In the genomic region with DNA sequence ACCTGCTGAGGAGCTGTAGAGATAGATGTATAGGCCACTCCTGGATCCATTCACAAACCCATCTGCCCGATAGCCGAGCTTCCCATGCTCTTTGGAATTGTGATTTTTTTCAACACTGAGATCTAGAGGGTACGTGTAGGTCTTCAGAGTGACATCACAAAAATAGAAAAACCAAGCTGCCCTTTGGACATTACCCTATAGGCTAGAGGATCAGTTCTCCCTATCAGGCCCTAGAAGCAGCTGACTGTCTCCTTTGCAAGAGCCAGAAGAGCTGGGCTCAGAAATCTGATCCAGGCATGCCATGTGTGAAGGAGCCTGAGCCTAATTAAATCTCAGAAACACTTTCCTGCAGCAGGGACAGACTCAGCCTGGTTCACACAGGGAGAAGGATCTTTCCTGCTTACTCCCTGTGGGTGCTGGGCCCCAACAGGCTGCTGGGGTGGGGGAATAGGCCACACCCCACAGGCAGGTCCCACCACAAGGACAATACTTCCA, we compare ENCODE assay signal across 20 mouse cellular contexts. TPM values are rescaled to one million over a fixed set of nuclear protein-coding genes. Genes with fewer than 3 reads are reported as not detected.
DNase-seq lines count a peak whose midpoint lies in the region; ATAC-seq and TF ChIP-seq lines count a peak whose summit lies in the region.
"Had no signal": no experiment of that assay in that cellular context is flagged by ENCODE, and none has a peak within 500 bp of the region (broad histone marks: within the 10 kb centered on the region; RNA-seq: fewer than 3 reads in every experiment).

No protein-coding gene starts in this region.

- H3K4me3 ChIP-seq in layer of hippocampus, adult 2 months: no peak overlapping the region
- no peak overlapping the region for H3K4me3 ChIP-seq in intestine, embryonic 15.5 days (replicated peaks)
- H3K4me3 ChIP-seq in stomach, postnatal 0 days (ENCODE audit: low read depth, low read length): no peak overlapping the region
- H3K4me3 ChIP-seq: heart, embryonic 15.5 days; hindbrain, embryonic 10.5 days had no signal

- H3K4me2 ChIP-seq in intestine, embryonic 15.5 days (replicated peaks): peak overlapping the region; percentile 37
- H3K4me2 ChIP-seq in stomach, postnatal 0 days (replicated peaks; ENCODE audit: low read depth): no peak overlapping the region
- H3K4me2 ChIP-seq: heart, embryonic 15.5 days had no signal

- TF ChIP-seq CTCF in layer of hippocampus, adult 2 months (conservative IDR thresholded peaks at IDR 0.05): no peak
- TF ChIP-seq CTCF in stomach, postnatal 0 days (IDR thresholded peaks at IDR 0.05; ENCODE audit: low read depth): no peak

- no peak overlapping the region for H3K9ac ChIP-seq in intestine, embryonic 15.5 days
- no peak overlapping the region for H3K9ac ChIP-seq in stomach, postnatal 0 days (ENCODE audit: low read length)
- H3K9ac ChIP-seq: heart, embryonic 15.5 days had no signal

- peak; percentile 67 for ATAC-seq in intestine, embryonic 15.5 days
- ATAC-seq in stomach, postnatal 0 days (ENCODE audit: low FRiP score, low TSS enrichment): no peak; the same call in 1 of the 2 replicates
- ATAC-seq: inflammation-experienced regulatory T-cells, adult 6 months had no signal

- peak; percentile 17 for DNase-seq in embryo, embryonic 10 days (ENCODE audit: low spot score)
- DNase-seq in embryo, embryonic 10.5 days (ENCODE audit: low spot score): no peak
- DNase-seq in layer of hippocampus, adult 2 months (ENCODE audit: low spot score in 2 of 2): no peak
- no peak for DNase-seq in layer of hippocampus, adult 11-12 months (ENCODE audit: low spot score)
- no peak for DNase-seq in stomach, postnatal 0 days (ENCODE audit: low spot score)
- no peak for DNase-seq in lung, postnatal 10 days
- no peak for DNase-seq in left cerebral cortex, postnatal 36 days (ENCODE audit: low spot score in 2 of 2)
- DNase-seq: cerebellum, adult 11-12 months; cerebellum, postnatal 36 days; heart, adult 11 months; lung, adult 18-20 months; midbrain, embryonic 14.5 days; right cerebral cortex, postnatal 4 days; thymus, postnatal 14 days had no signal

- 58% methylated on average over 3 of the region's 3 CpGs for WGBS in intestine, embryonic 15.5 days
- 67% methylated on average over 3 of the region's 3 CpGs for WGBS in stomach, postnatal 0 days

- peak overlapping the region; percentile 43; the same call in 1 of the 2 replicates for H3K27ac ChIP-seq in layer of hippocampus, adult 2 months
- H3K27ac ChIP-seq in intestine, embryonic 15.5 days: peak overlapping the region; percentile 84
- 0 out of 2 replicates have a peak overlapping the region, but pooled peaks have one; percentile 30 for H3K27ac ChIP-seq in stomach, postnatal 0 days (replicated peaks)
- H3K27ac ChIP-seq: heart, embryonic 15.5 days; hindbrain, embryonic 10.5 days; macrophage had no signal

- H3K4me1 ChIP-seq in intestine, embryonic 15.5 days (replicated peaks): peaks cover 6% of the 10 kb centered on the region; the same call in 1 of the 2 replicates
- H3K4me1 ChIP-seq in stomach, postnatal 0 days (replicated peaks; ENCODE audit: control insufficient read depth, insufficient read depth): no peaks in the 10 kb centered on the region

- H3K36me3 ChIP-seq in intestine, embryonic 15.5 days: 0 out of 2 replicates have a peak, but pooled peaks cover 6% of the 10 kb centered on the region
- H3K36me3 ChIP-seq in stomach, postnatal 0 days (ENCODE audit: control insufficient read depth, insufficient read depth, low read length): no peaks in the 10 kb centered on the region

- no peaks in the 10 kb centered on the region for H3K27me3 ChIP-seq in intestine, embryonic 15.5 days (replicated peaks)
- H3K27me3 ChIP-seq in stomach, postnatal 0 days (ENCODE audit: control insufficient read depth, insufficient read depth, low read length): no peaks in the 10 kb centered on the region
- H3K27me3 ChIP-seq: CH12.LX; heart, embryonic 15.5 days had no signal

- no peaks in the 10 kb centered on the region for H3K9me3 ChIP-seq in intestine, embryonic 15.5 days
- no peaks in the 10 kb centered on the region for H3K9me3 ChIP-seq in stomach, postnatal 0 days (ENCODE audit: control insufficient read depth, low read length)
- H3K9me3 ChIP-seq: heart, embryonic 15.5 days; hindbrain, embryonic 10.5 days had no signal

- intact Hi-C loops in left cerebral cortex, postnatal 36 days (cut with DNase I): no loop called here

- no peak for TF ChIP-seq EP300 in stomach, postnatal 0 days (optimal IDR thresholded peaks at IDR 0.05)

RNA-seq across cellular contexts. Expression of a gene that starts 9.9 kb away (rescaled TPM):
- 10 to 100 TPM; 10.7 to 11.7 TPM for total RNA-seq in layer of hippocampus, adult 2 months (2021)
- 10.5 and 10.7 TPM in 2 replicates for polyA plus RNA-seq in intestine, embryonic 15.5 days (2015; fragmentation: Nextera tagmentation; extraction: Ambion mirVana)
- 3.5 and 4.3 TPM in 2 replicates for polyA plus RNA-seq in stomach, postnatal 0 days (2015; fragmentation: Nextera tagmentation; extraction: Ambion mirVana)
- 10 to 100 TPM in 1 of 2 experiments, 1 to 10 TPM in 1; 7.6 to 10.2 TPM for total RNA-seq in left cerebral cortex, postnatal 36 days (2021)

RNA-seq across cellular contexts. Expression of a gene that starts 28.1 kb away (rescaled TPM):
- 10 to 100 TPM; 22.0 to 27.1 TPM for total RNA-seq in layer of hippocampus, adult 2 months (2021)
- 12.8 and 13.5 TPM in 2 replicates for polyA plus RNA-seq in intestine, embryonic 15.5 days (2015; fragmentation: Nextera tagmentation; extraction: Ambion mirVana)
- polyA plus RNA-seq in stomach, postnatal 0 days (2015; fragmentation: Nextera tagmentation; extraction: Ambion mirVana): 9.3 and 9.8 TPM in 2 replicates
- 10 to 100 TPM; 15.5 to 17.6 TPM for total RNA-seq in left cerebral cortex, postnatal 36 days (2021)

RNA-seq across cellular contexts. Expression of a gene that starts 38.1 kb away (rescaled TPM):
- total RNA-seq in layer of hippocampus, adult 2 months (2021): 10 to 100 TPM; 33.4 to 34.2 TPM
- polyA plus RNA-seq in intestine, embryonic 15.5 days (2015; fragmentation: Nextera tagmentation; extraction: Ambion mirVana): 17.6 and 18.1 TPM in 2 replicates
- polyA plus RNA-seq in stomach, postnatal 0 days (2015; fragmentation: Nextera tagmentation; extraction: Ambion mirVana): 6.3 and 6.4 TPM in 2 replicates
- 10 to 100 TPM; 32.2 to 34.1 TPM for total RNA-seq in left cerebral cortex, postnatal 36 days (2021)

RNA-seq across cellular contexts. Expression of a gene that starts 53.9 kb away (rescaled TPM):
- 100 to 1,000 TPM; 502 to 540 TPM for total RNA-seq in layer of hippocampus, adult 2 months (2021)
- 855 and 865 TPM in 2 replicates for polyA plus RNA-seq in intestine, embryonic 15.5 days (2015; fragmentation: Nextera tagmentation; extraction: Ambion mirVana)
- 334 and 339 TPM in 2 replicates for polyA plus RNA-seq in stomach, postnatal 0 days (2015; fragmentation: Nextera tagmentation; extraction: Ambion mirVana)
- total RNA-seq in left cerebral cortex, postnatal 36 days (2021): 100 to 1,000 TPM; 530 to 626 TPM

RNA-seq across cellular contexts. Expression of a gene that starts 56.0 kb away (rescaled TPM):
- total RNA-seq in layer of hippocampus, adult 2 months (2021): 1 to 10 TPM; 2.2 to 2.5 TPM
- 18.4 and 19.4 TPM in 2 replicates for polyA plus RNA-seq in intestine, embryonic 15.5 days (2015; fragmentation: Nextera tagmentation; extraction: Ambion mirVana)
- polyA plus RNA-seq in stomach, postnatal 0 days (2015; fragmentation: Nextera tagmentation; extraction: Ambion mirVana): 2.7 and 3.5 TPM in 2 replicates
- 1 to 10 TPM; 2.7 to 3.4 TPM for total RNA-seq in left cerebral cortex, postnatal 36 days (2021)

Comparison
In these comparisons a context has a peak if more than half of its experiments do, and no peak if none do; other contexts are left out.
1. H3K27ac ChIP-seq: peak in every context shown above with its lines; median percentile 84 in intestine, embryonic 15.5 days; 43 in layer of hippocampus, adult 2 months; 30 in stomach, postnatal 0 days.